Mouse (Mus musculus) ES-E14 (cell line): Measurements from ENCODE around the gene Grm3. TPM values are rescaled to one million over a fixed set of nuclear protein-coding genes. Genes with fewer than 3 reads are reported as not detected.

Experiments used
- DNase-seq: peaks from one replicate; pipeline ENCODE4 v3.0.0-alpha.2; 2013; ENCODE audit warnings: low read depth, low spot score
- H3K27ac ChIP-seq: 2 replicates; pipeline ENCODE4 v1.5.1; 2012; ENCODE audit warnings: low read depth, mild to moderate bottlenecking, low read length, moderate library complexity, mixed read lengths; ENCODE audit not compliant: poor library complexity, insufficient read depth, severe bottlenecking
- H3K36me3 ChIP-seq: 2 replicates; pipeline ENCODE4 v1.6.1; 2012; ENCODE audit warnings: mild to moderate bottlenecking, low read length, moderate library complexity, mixed read lengths; ENCODE audit not compliant: control insufficient read depth, poor library complexity, insufficient read depth, severe bottlenecking
- H3K4me1 ChIP-seq, 2 experiments: fragments of 150-350 bp in 1 of 2; sonication (generic) in 1 of 2; 2 replicates each; pipeline ENCODE4 v1.6.1; 2012; ENCODE audit warnings: low read length in 2 of 2, mild to moderate bottlenecking in 1 of 2, mixed read lengths in 1 of 2; ENCODE audit not compliant: control insufficient read depth in 2 of 2, insufficient read depth in 2 of 2, poor library complexity in 1 of 2
- H3K4me3 ChIP-seq, 2 experiments: fragments of 150-350 bp in 1 of 2; sonication (generic) in 1 of 2; 2 replicates each; pipeline ENCODE4 v1.5.1; 2012; ENCODE audit warnings: low read length in 2 of 2, low read depth in 1 of 2, mild to moderate bottlenecking in 1 of 2, mixed read lengths in 1 of 2; ENCODE audit not compliant: insufficient read depth in 1 of 2, poor library complexity in 1 of 2, severe bottlenecking in 1 of 2
- H3K9ac ChIP-seq: 2 replicates; pipeline ENCODE4 v1.6.1; 2012; ENCODE audit warnings: low read depth, mild to moderate bottlenecking, low read length, mixed read lengths; ENCODE audit not compliant: poor library complexity, insufficient read depth, severe bottlenecking
- H3K9me3 ChIP-seq: fragments of 150-350 bp; sonication (generic); 2 replicates; pipeline ENCODE4 v1.6.1; 2012; ENCODE audit warnings: low read depth, mild to moderate bottlenecking, low read length; ENCODE audit not compliant: control insufficient read depth, insufficient read depth
- CHD2 ChIP-seq: IDR thresholded peaks from 2 replicates; pipeline ENCODE4 v1.6.1; 2014; ENCODE audit warnings: mild to moderate bottlenecking, low read depth, low read length, inconsistent platforms
- HCFC1 ChIP-seq: IDR thresholded peaks from 2 replicates; pipeline ENCODE4 v1.6.1; 2012; ENCODE audit warnings: low read length, inconsistent platforms, borderline replicate concordance; ENCODE audit not compliant: insufficient read depth
- MAFK ChIP-seq: IDR thresholded peaks from 2 replicates; pipeline ENCODE4 v1.6.1; 2014; ENCODE audit warnings: mild to moderate bottlenecking, low read depth, low read length, inconsistent platforms; ENCODE audit not compliant: insufficient read depth
- ZC3H11A ChIP-seq: IDR thresholded peaks from 2 replicates; pipeline ENCODE4 v1.6.1; 2012; ENCODE audit warnings: low read depth, mild to moderate bottlenecking, inconsistent platforms, low read length, borderline replicate concordance
- ZNF384 ChIP-seq: IDR thresholded peaks from 2 replicates; pipeline ENCODE4 v1.6.1; 2012; ENCODE audit warnings: low read depth, low read length, inconsistent platforms
- in situ Hi-C, 2 experiments: fragments of 600-800 bp; cut with MboI; formaldehyde crosslinking; loops; one replicate each; pipeline ENCODE4 v1.15.1; 2025; ENCODE audit warnings: low sequenced_read_pairs in 2 of 2, inconsistent platforms in 1 of 2; ENCODE audit not compliant: unreplicated experiment in 2 of 2
- total RNA-seq: library from RNA; depleted of rRNA; stranded (reverse); fragments of 300-350 nt; gene quantifications from 2 replicates; pipeline ENCODE4 v1.2.3, GENCODE M21; 2012

The Grm3 gene
- total RNA-seq, 1 experiment = not detected

GRCm38 (mm10) chr5:9661870-9662589 is 62.9 kb downstream of the Grm3 start:
- Histone ChIP-seq H3K27ac (no peak overlapping the region), H3K4me1 (no peaks in the 10 kb centered on the region), H3K4me3 (no peak overlapping the region), H3K9me3 (no peaks in the 10 kb centered on the region), H3K36me3 (no peaks in the 10 kb centered on the region), H3K9ac (no peak overlapping the region)
- in situ Hi-C loops = no loop called here
- DNase-seq = no peak
- TF ChIP-seq MAFK (no peak), HCFC1 (no peak), ZNF384 (no peak), ZC3H11A (no peak), CHD2 (no peak)

GRCm38 (mm10) chr5:9638612-9639011 is 86.4 kb downstream of the Grm3 start:
- Histone ChIP-seq H3K4me1 (no peaks in the 10 kb centered on the region), H3K27ac (no peak overlapping the region), H3K9ac (no peak overlapping the region), H3K4me3 (no peak overlapping the region), H3K36me3 (no peaks in the 10 kb centered on the region), H3K9me3 (no peaks in the 10 kb centered on the region)
- no peak for DNase-seq
- TF ChIP-seq ZC3H11A (no peak), HCFC1 (no peak), MAFK (no peak), CHD2 (no peak), ZNF384 (no peak)
- in situ Hi-C loops = no loop called here

- Histone ChIP-seq H3K27ac (no peak overlapping the region), H3K36me3 (no peaks in the 10 kb centered on the region), H3K9ac (no peak overlapping the region), H3K9me3 (no peaks in the 10 kb centered on the region), H3K4me1 (no peaks in the 10 kb centered on the region), H3K4me3 (no peak overlapping the region)
- TF ChIP-seq ZC3H11A (no peak), HCFC1 (no peak), MAFK (no peak), CHD2 (no peak), ZNF384 (no peak)
- in situ Hi-C loops = no loop called here
- no peak for DNase-seq
Observed at GRCm38 (mm10) chr5:9627220-9627619, 97.8 kb downstream of the Grm3 start.

GRCm38 (mm10) chr5:9624396-9624795 is 100.6 kb downstream of the Grm3 start:
- TF ChIP-seq HCFC1 (no peak), CHD2 (no peak), ZNF384 (no peak), MAFK (no peak), ZC3H11A (no peak)
- H3K9me3 ChIP-seq = no peaks in the 10 kb centered on the region
- DNase-seq = no peak
- no peaks in the 10 kb centered on the region for H3K4me1 ChIP-seq
- H3K36me3 ChIP-seq = no peaks in the 10 kb centered on the region
- no peak overlapping the region for H3K4me3 ChIP-seq
- H3K27ac ChIP-seq = no peak overlapping the region
- in situ Hi-C loops = no loop called here
- no peak overlapping the region for H3K9ac ChIP-seq
